Mouse (Mus musculus): ENCODE measurements at regions not wholly inside any gene's neighbourhood (a gene's known extent, or its start where the extent isn't known, plus 50 kb on each side); places are given as distances from the start of the nearest gene placed in this dataset.

- Histone ChIP-seq H3K27ac (ENCODE audit: low read length) (no peak overlapping the region), H3K4me2 (ENCODE audit: low read depth, low read length) (no peak overlapping the region), H3K9me3 (ENCODE audit: control insufficient read depth, low read length) (no peaks in the 10 kb centered on the region), H3K9ac (ENCODE audit: low read length) (no peak overlapping the region), H3K36me3 (ENCODE audit: control insufficient read depth, insufficient read depth, low read length) (no peaks in the 10 kb centered on the region), H3K27me3 (ENCODE audit: control insufficient read depth, insufficient read depth, low read depth, low read length) (no peaks in the 10 kb centered on the region), H3K4me3 (ENCODE audit: low read length) (no peak overlapping the region), H3K4me1 (replicated peaks; ENCODE audit: control insufficient read depth, insufficient read depth, low read length) (no peaks in the 10 kb centered on the region)
- WGBS: 50% methylated on average over 5 of the region's 5 CpGs
- ATAC-seq (ENCODE audit: low read depth): no peak
Measured at GRCm38 (mm10) chr1:69746575-69747290, 59.7 kb upstream of the Ikzf2 start.

- Histone ChIP-seq H3K9ac (ENCODE audit: low read length) (no peak overlapping the region), H3K27me3 (ENCODE audit: control insufficient read depth, insufficient read depth, low read depth, low read length) (no peaks in the 10 kb centered on the region), H3K4me1 (replicated peaks; ENCODE audit: control insufficient read depth, insufficient read depth, low read length) (no peaks in the 10 kb centered on the region), H3K4me3 (ENCODE audit: low read length) (no peak overlapping the region), H3K27ac (ENCODE audit: low read length) (no peak overlapping the region), H3K36me3 (ENCODE audit: control insufficient read depth, insufficient read depth, low read length) (no peaks in the 10 kb centered on the region), H3K9me3 (ENCODE audit: control insufficient read depth, low read length) (no peaks in the 10 kb centered on the region), H3K4me2 (ENCODE audit: low read depth, low read length) (no peak overlapping the region)
- WGBS: 52% methylated on average over 1 of the region's 1 CpGs
- ATAC-seq (ENCODE audit: low read depth): no peak
Measured at GRCm38 (mm10) chr1:69752724-69753123, 65.7 kb upstream of the Ikzf2 start.

GRCm38 (mm10) chr1:69757702-69758101, 69.1 kb upstream of the Spag16 start:
- 89% methylated on average over 1 of the region's 1 CpGs for WGBS
- Histone ChIP-seq H3K9me3 (ENCODE audit: control insufficient read depth, low read length) (no peaks in the 10 kb centered on the region), H3K4me3 (ENCODE audit: low read length) (no peak overlapping the region), H3K4me1 (replicated peaks; ENCODE audit: control insufficient read depth, insufficient read depth, low read length) (no peaks in the 10 kb centered on the region), H3K27me3 (ENCODE audit: control insufficient read depth, insufficient read depth, low read depth, low read length) (no peaks in the 10 kb centered on the region), H3K4me2 (ENCODE audit: low read depth, low read length) (no peak overlapping the region), H3K9ac (ENCODE audit: low read length) (no peak overlapping the region), H3K27ac (ENCODE audit: low read length) (no peak overlapping the region), H3K36me3 (ENCODE audit: control insufficient read depth, insufficient read depth, low read length) (no peaks in the 10 kb centered on the region)
- ATAC-seq (ENCODE audit: low read depth): no peak

GRCm38 (mm10) chr1:69759544-69759943, 67.2 kb upstream of the Spag16 start:
- Histone ChIP-seq H3K4me1 (replicated peaks; ENCODE audit: control insufficient read depth, insufficient read depth, low read length) (no peaks in the 10 kb centered on the region), H3K27me3 (ENCODE audit: control insufficient read depth, insufficient read depth, low read depth, low read length) (no peaks in the 10 kb centered on the region), H3K27ac (ENCODE audit: low read length) (no peak overlapping the region), H3K9me3 (ENCODE audit: control insufficient read depth, low read length) (no peaks in the 10 kb centered on the region), H3K36me3 (ENCODE audit: control insufficient read depth, insufficient read depth, low read length) (no peaks in the 10 kb centered on the region), H3K4me2 (ENCODE audit: low read depth, low read length) (peak overlapping the region; percentile 33), H3K9ac (ENCODE audit: low read length) (no peak overlapping the region), H3K4me3 (ENCODE audit: low read length) (peak overlapping the region; percentile 1; the same call in 1 of the 2 replicates)
- 58% methylated on average over 13 of the region's 13 CpGs for WGBS
- ATAC-seq (ENCODE audit: low read depth): peak; percentile 69

- H3K4me1 ChIP-seq (replicated peaks; ENCODE audit: control insufficient read depth, insufficient read depth, low read length): no peaks in the 10 kb centered on the region
- H3K9me3 ChIP-seq (ENCODE audit: control insufficient read depth, low read length): no peaks in the 10 kb centered on the region
- no peak overlapping the region for H3K9ac ChIP-seq (ENCODE audit: low read length)
- no peak overlapping the region for H3K27ac ChIP-seq (ENCODE audit: low read length)
- no peak overlapping the region for H3K4me3 ChIP-seq (ENCODE audit: low read length)
- 64% methylated on average over 11 of the region's 11 CpGs for WGBS
- ATAC-seq (ENCODE audit: low read depth): no peak
- no peak overlapping the region for H3K4me2 ChIP-seq (ENCODE audit: low read depth, low read length)
- H3K36me3 ChIP-seq (ENCODE audit: control insufficient read depth, insufficient read depth, low read length): no peaks in the 10 kb centered on the region
- no peaks in the 10 kb centered on the region for H3K27me3 ChIP-seq (ENCODE audit: control insufficient read depth, insufficient read depth, low read depth, low read length)
Measured at GRCm38 (mm10) chr1:69768714-69769113, 58.1 kb upstream of the Spag16 start.

GRCm38 (mm10) chr1:69770209-69770608, 56.6 kb upstream of the Spag16 start:
- Histone ChIP-seq H3K27ac (ENCODE audit: low read length) (no peak overlapping the region), H3K27me3 (ENCODE audit: control insufficient read depth, insufficient read depth, low read depth, low read length) (no peaks in the 10 kb centered on the region), H3K4me2 (ENCODE audit: low read depth, low read length) (no peak overlapping the region), H3K9ac (ENCODE audit: low read length) (no peak overlapping the region), H3K36me3 (ENCODE audit: control insufficient read depth, insufficient read depth, low read length) (no peaks in the 10 kb centered on the region), H3K4me1 (replicated peaks; ENCODE audit: control insufficient read depth, insufficient read depth, low read length) (no peaks in the 10 kb centered on the region), H3K9me3 (ENCODE audit: control insufficient read depth, low read length) (no peaks in the 10 kb centered on the region), H3K4me3 (ENCODE audit: low read length) (no peak overlapping the region)
- WGBS: 77% methylated on average over 8 of the region's 8 CpGs
- ATAC-seq (ENCODE audit: low read depth): no peak

- Histone ChIP-seq H3K9me3 (ENCODE audit: control insufficient read depth, low read length) (no peaks in the 10 kb centered on the region), H3K9ac (ENCODE audit: low read length) (no peak overlapping the region), H3K36me3 (ENCODE audit: control insufficient read depth, insufficient read depth, low read length) (no peaks in the 10 kb centered on the region), H3K27ac (ENCODE audit: low read length) (no peak overlapping the region), H3K4me3 (ENCODE audit: low read length) (no peak overlapping the region), H3K27me3 (ENCODE audit: control insufficient read depth, insufficient read depth, low read depth, low read length) (no peaks in the 10 kb centered on the region), H3K4me2 (ENCODE audit: low read depth, low read length) (no peak overlapping the region), H3K4me1 (replicated peaks; ENCODE audit: control insufficient read depth, insufficient read depth, low read length) (no peaks in the 10 kb centered on the region)
- 75% methylated on average over 2 of the region's 2 CpGs for WGBS
- ATAC-seq (ENCODE audit: low read depth): no peak
Measured at GRCm38 (mm10) chr1:69771436-69771835, 55.3 kb upstream of the Spag16 start.

- Histone ChIP-seq H3K4me3 (ENCODE audit: low read length) (no peak overlapping the region), H3K9ac (ENCODE audit: low read length) (no peak overlapping the region), H3K36me3 (ENCODE audit: control insufficient read depth, insufficient read depth, low read length) (no peaks in the 10 kb centered on the region), H3K27me3 (ENCODE audit: control insufficient read depth, insufficient read depth, low read depth, low read length) (no peaks in the 10 kb centered on the region), H3K4me1 (replicated peaks; ENCODE audit: control insufficient read depth, insufficient read depth, low read length) (no peaks in the 10 kb centered on the region), H3K9me3 (ENCODE audit: control insufficient read depth, low read length) (no peaks in the 10 kb centered on the region), H3K4me2 (ENCODE audit: low read depth, low read length) (no peak overlapping the region), H3K27ac (ENCODE audit: low read length) (no peak overlapping the region)
- WGBS: 67% methylated on average over 4 of the region's 4 CpGs
- no peak for ATAC-seq (ENCODE audit: low read depth)
Measured at GRCm38 (mm10) chr1:69775589-69775988, 51.2 kb upstream of the Spag16 start.

Data from lung, embryonic 16.5 days (tissue).